ENCODE assay signal across 10 mouse cellular contexts in the genomic region with DNA sequence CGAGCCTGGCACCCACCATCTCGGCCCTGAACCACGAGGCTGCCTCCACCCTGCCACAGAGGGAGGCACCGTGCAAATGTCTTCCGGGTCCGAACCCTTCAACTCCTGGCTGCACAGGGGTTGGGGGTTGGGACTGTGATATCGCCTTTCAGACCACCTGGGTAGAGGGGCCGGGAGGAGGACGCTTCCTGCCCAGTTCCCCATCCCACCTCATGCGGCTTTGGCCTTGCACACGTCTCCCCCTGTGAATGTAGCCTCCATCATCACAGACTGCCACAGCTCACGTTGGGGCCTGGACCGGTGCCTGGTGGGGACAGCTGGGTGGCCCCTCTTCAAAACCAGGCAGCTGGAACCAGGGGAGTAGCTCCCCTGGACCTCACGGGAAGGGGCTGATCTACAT. TPM values are rescaled to one million over a fixed set of nuclear protein-coding genes. Genes with fewer than 3 reads are reported as not detected.
DNase-seq lines count a peak whose midpoint lies in the region; ATAC-seq and TF ChIP-seq lines count a peak whose summit lies in the region.
"Had no signal": no experiment of that assay in that cellular context is flagged by ENCODE, and none has a peak within 500 bp of the region (broad histone marks: within the 10 kb centered on the region; RNA-seq: fewer than 3 reads in every experiment).

No protein-coding gene starts in this region.

- no peak for DNase-seq in gastrocnemius, adult 2 months
- no peak for DNase-seq in gastrocnemius, postnatal 10 days
- no peak for DNase-seq in lung, postnatal 25 days (ENCODE audit: low spot score)
- no peak for DNase-seq in hindbrain, postnatal 0 days (ENCODE audit: low spot score)
- no peak for DNase-seq in frontal cortex, adult 2 months (ENCODE audit: extremely low spot score in 1 of 2, low spot score in 1 of 2)
- no peak for DNase-seq in adrenal gland, adult (ENCODE audit: inconsistent age in 2 of 2, low spot score in 1 of 2)

- 34% methylated on average over 14 of the region's 14 CpGs for WGBS in lung, embryonic 16.5 days
- WGBS in hindbrain, postnatal 0 days: 36% methylated on average over 14 of the region's 14 CpGs
- WGBS in stomach, embryonic 15.5 days: 36% methylated on average over 14 of the region's 14 CpGs

- no peak for ATAC-seq in lung, embryonic 16.5 days (ENCODE audit: low read depth)
- ATAC-seq in hindbrain, postnatal 0 days: no peak
- ATAC-seq in stomach, embryonic 15.5 days (ENCODE audit: insufficient read depth, low FRiP score, low read depth): no peak

- intact Hi-C loops in gastrocnemius, adult 2 months (cut with DNase I): loop anchor here (1.0 kb wide), 1 partner anchor 73 kb away; no protein-coding TSS in a partner anchor

- H3K4me3 ChIP-seq in gastrocnemius, adult 2 months: peak overlapping the region; percentile 74
- H3K4me3 ChIP-seq in lung, embryonic 16.5 days (ENCODE audit: low read length): no peak overlapping the region
- H3K4me3 ChIP-seq in hindbrain, postnatal 0 days (ENCODE audit: low read length): no peak overlapping the region
- no peak overlapping the region for H3K4me3 ChIP-seq in stomach, embryonic 15.5 days (replicated peaks)
- H3K4me3 ChIP-seq: myocyte had no signal

- H3K27me3 ChIP-seq in lung, embryonic 16.5 days (ENCODE audit: control insufficient read depth, insufficient read depth, low read depth, low read length): no peaks in the 10 kb centered on the region
- H3K27me3 ChIP-seq in hindbrain, postnatal 0 days (ENCODE audit: insufficient read depth, low read length): no peaks in the 10 kb centered on the region
- no peaks in the 10 kb centered on the region for H3K27me3 ChIP-seq in stomach, embryonic 15.5 days (replicated peaks)

- H3K9me3 ChIP-seq in lung, embryonic 16.5 days (ENCODE audit: control insufficient read depth, low read length): no peaks in the 10 kb centered on the region
- H3K9me3 ChIP-seq in hindbrain, postnatal 0 days (ENCODE audit: low read length): no peaks in the 10 kb centered on the region
- H3K9me3 ChIP-seq in stomach, embryonic 15.5 days: no peaks in the 10 kb centered on the region

- peaks cover 16% of the 10 kb centered on the region for H3K4me1 ChIP-seq in lung, embryonic 16.5 days (replicated peaks; ENCODE audit: control insufficient read depth, insufficient read depth, low read length)
- peaks cover 15% of the 10 kb centered on the region; the same call in 1 of the 2 replicates for H3K4me1 ChIP-seq in hindbrain, postnatal 0 days (ENCODE audit: insufficient read depth, low read length)
- H3K4me1 ChIP-seq in stomach, embryonic 15.5 days: peaks cover 22% of the 10 kb centered on the region

- H3K9ac ChIP-seq in lung, embryonic 16.5 days (ENCODE audit: low read length): peak overlapping the region; percentile 66
- 0 out of 2 replicates have a peak overlapping the region, but pooled peaks have one; percentile 37 for H3K9ac ChIP-seq in hindbrain, postnatal 0 days (replicated peaks; ENCODE audit: low read length)
- no peak overlapping the region for H3K9ac ChIP-seq in stomach, embryonic 15.5 days

- H3K27ac ChIP-seq in gastrocnemius, adult 2 months: peak overlapping the region; percentile 87
- no peak overlapping the region for H3K27ac ChIP-seq in lung, embryonic 16.5 days (ENCODE audit: low read length)
- H3K27ac ChIP-seq in hindbrain, postnatal 0 days: no peak overlapping the region; the same call in 1 of the 2 replicates
- H3K27ac ChIP-seq in stomach, embryonic 15.5 days: no peak overlapping the region

- no peak for TF ChIP-seq CTCF in gastrocnemius, adult 2 months (IDR thresholded peaks at IDR 0.05)
- TF ChIP-seq CTCF in hindbrain, postnatal 0 days (IDR thresholded peaks at IDR 0.05; ENCODE audit: low read depth): no peak

- H3K36me3 ChIP-seq in lung, embryonic 16.5 days (ENCODE audit: control insufficient read depth, insufficient read depth, low read length): no peaks in the 10 kb centered on the region
- 0 out of 2 replicates have a peak, but pooled peaks cover 3% of the 10 kb centered on the region for H3K36me3 ChIP-seq in hindbrain, postnatal 0 days (ENCODE audit: insufficient read depth, low read length)
- H3K36me3 ChIP-seq in stomach, embryonic 15.5 days: no peaks in the 10 kb centered on the region

- H3K4me2 ChIP-seq in lung, embryonic 16.5 days (ENCODE audit: low read depth, low read length): peak overlapping the region; percentile 63
- peak overlapping the region; percentile 33; the same call in 1 of the 2 replicates for H3K4me2 ChIP-seq in hindbrain, postnatal 0 days (ENCODE audit: low read depth, low read length)
- H3K4me2 ChIP-seq in stomach, embryonic 15.5 days: peak overlapping the region; percentile 59

RNA-seq across cellular contexts. Expression of gene Adam11, which starts 16.9 kb away (rescaled TPM):
- total RNA-seq in gastrocnemius, adult 2 months (2021): under 1 TPM; 0.33 to 0.67 TPM
- 1 to 10 TPM; 2.2 to 3.0 TPM for total RNA-seq in gastrocnemius, postnatal 10 days (2021)
- polyA plus RNA-seq in lung, embryonic 16.5 days (2015; fragmentation: Nextera tagmentation; extraction: Ambion mirVana): 5.0 and 5.1 TPM in 2 replicates
- total RNA-seq in hindbrain, postnatal 0 days (2014; rRNA removed): 33.1 and 34.5 TPM in 2 replicates
- polyA plus RNA-seq in hindbrain, postnatal 0 days (2015; fragmentation: Nextera tagmentation; extraction: Ambion mirVana): 17.2 and 17.8 TPM in 2 replicates
- 4.7 and 7.7 TPM in 2 replicates for polyA plus RNA-seq in stomach, embryonic 15.5 days (2015; fragmentation: Nextera tagmentation; extraction: Ambion mirVana)
- 83.8 and 92.2 TPM in 2 replicates for polyA plus RNA-seq in frontal cortex, adult 2 months (2012; rRNA removed)

RNA-seq across cellular contexts. Expression of gene Gjc1, which starts 41.3 kb away (rescaled TPM):
- 1 to 10 TPM; 4.4 to 6.4 TPM for total RNA-seq in gastrocnemius, adult 2 months (2021)
- 10 to 100 TPM; 23.7 to 27.6 TPM for total RNA-seq in gastrocnemius, postnatal 10 days (2021)
- 60.8 and 65.7 TPM in 2 replicates for polyA plus RNA-seq in lung, embryonic 16.5 days (2015; fragmentation: Nextera tagmentation; extraction: Ambion mirVana)
- total RNA-seq in hindbrain, postnatal 0 days (2014; rRNA removed): 13.2 and 18.0 TPM in 2 replicates
- 21.3 and 24.1 TPM in 2 replicates for polyA plus RNA-seq in hindbrain, postnatal 0 days (2015; fragmentation: Nextera tagmentation; extraction: Ambion mirVana)
- polyA plus RNA-seq in stomach, embryonic 15.5 days (2015; fragmentation: Nextera tagmentation; extraction: Ambion mirVana): 39.0 and 43.7 TPM in 2 replicates
- polyA plus RNA-seq in frontal cortex, adult 2 months (2012; rRNA removed): 6.9 and 8.1 TPM in 2 replicates

RNA-seq across cellular contexts. Expression of gene Higd1b, which starts 57.5 kb away (rescaled TPM):
- 1 to 10 TPM; 2.4 to 5.4 TPM for total RNA-seq in gastrocnemius, adult 2 months (2021)
- 1 to 10 TPM; 2.8 to 4.2 TPM for total RNA-seq in gastrocnemius, postnatal 10 days (2021)
- 51.5 and 56.7 TPM in 2 replicates for polyA plus RNA-seq in lung, embryonic 16.5 days (2015; fragmentation: Nextera tagmentation; extraction: Ambion mirVana)
- total RNA-seq in hindbrain, postnatal 0 days (2014; rRNA removed): 12.4 and 15.8 TPM in 2 replicates
- 14.5 and 15.0 TPM in 2 replicates for polyA plus RNA-seq in hindbrain, postnatal 0 days (2015; fragmentation: Nextera tagmentation; extraction: Ambion mirVana)
- polyA plus RNA-seq in stomach, embryonic 15.5 days (2015; fragmentation: Nextera tagmentation; extraction: Ambion mirVana): 1.4 and 1.5 TPM in 2 replicates
- 10.4 and 11.6 TPM in 2 replicates for polyA plus RNA-seq in frontal cortex, adult 2 months (2012; rRNA removed)
- polyA plus RNA-seq: C2C12, myocyte had no signal
